Mouse (Mus musculus) midbrain, postnatal 0 days (tissue): ENCODE results near the gene Pitpnc1. TPM values are rescaled to one million over a fixed set of nuclear protein-coding genes. Genes with fewer than 3 reads are reported as not detected.

Source experiments
- ATAC-seq: fragments of 200-750 bp; cut with Nextera tagmentation; 2 replicates; pipeline ENCODE4 v1.8.0; 2017; ENCODE audit warnings: moderate number of reproducible peaks, mild to moderate bottlenecking, moderate TSS enrichment, moderate library complexity; ENCODE audit not compliant: low FRiP score
- DNase-seq: peaks from one replicate; pipeline ENCODE4 v3.0.0-alpha.2; 2015; ENCODE audit warnings: low spot score
- H3K27ac ChIP-seq: fragments of 300-500 bp; sonication (generic); 2 replicates; pipeline ENCODE4 v1.5.1; 2014; ENCODE audit warnings: low read depth, mild to moderate bottlenecking, low read length, mixed read lengths
- H3K27me3 ChIP-seq: fragments of 300-500 bp; sonication (generic); 2 replicates; pipeline ENCODE4 v1.6.1; 2014; ENCODE audit warnings: low read length, control low read depth, mixed read lengths; ENCODE audit not compliant: insufficient read depth
- H3K36me3 ChIP-seq: fragments of 300-500 bp; sonication (generic); 2 replicates; pipeline ENCODE4 v1.6.1; 2014; ENCODE audit warnings: low read length, control low read depth, mixed read lengths; ENCODE audit not compliant: insufficient read depth
- H3K4me1 ChIP-seq: fragments of 300-500 bp; sonication (generic); 2 replicates; pipeline ENCODE4 v1.6.1; 2014; ENCODE audit warnings: mild to moderate bottlenecking, control low read depth, antibody characterized with exemption, low read length, mixed read lengths; ENCODE audit not compliant: insufficient read depth
- H3K4me2 ChIP-seq: fragments of 300-500 bp; sonication (generic); 2 replicates; pipeline ENCODE4 v1.6.1; 2014; ENCODE audit warnings: low read depth, mild to moderate bottlenecking, low read length, mixed read lengths; ENCODE audit not compliant: poor library complexity, severe bottlenecking
- H3K4me3 ChIP-seq: fragments of 300-500 bp; sonication (generic); 2 replicates; pipeline ENCODE4 v1.5.1; 2014; ENCODE audit warnings: low read depth, mild to moderate bottlenecking, low read length, moderate library complexity
- H3K9ac ChIP-seq: fragments of 300-500 bp; sonication (generic); replicated peaks from 2 replicates; pipeline ENCODE4 v1.6.1; 2014; ENCODE audit warnings: mild to moderate bottlenecking, low read length, moderate library complexity, mixed read lengths; ENCODE audit not compliant: poor library complexity, severe bottlenecking
- H3K9me3 ChIP-seq: fragments of 300-500 bp; sonication (generic); 2 replicates; pipeline ENCODE4 v1.6.1; 2016; ENCODE audit warnings: low read length, control low read depth
- CTCF ChIP-seq: IDR thresholded peaks from 2 replicates; pipeline ENCODE4 v1.5.1; 2016; ENCODE audit warnings: antibody characterized with exemption, mild to moderate bottlenecking
- WGBS: fragments of 180-500 bp; shearing (Covaris S2); extraction: QIAGEN DNeasy Blood & Tissue Kit; methylation state at CpG from one replicate; pipeline ENCODE4 v1.1.7; 2014; 5-methylcytosine and 5-hydroxymethylcytosine counted together
- polyA plus RNA-seq: library from polyadenylated mRNA; unstranded; fragments of >200 nt; fragmentation: Nextera tagmentation; extraction: Ambion mirVana; gene quantifications from 2 replicates; pipeline ENCODE4 v1.2.1, GENCODE M21; 2015
- total RNA-seq: library from RNA; depleted of rRNA; stranded (reverse); fragments of >200 nt; gene quantifications from 2 replicates; pipeline ENCODE4 v1.2.3, GENCODE M21; 2014

Gene Pitpnc1
- total and polyA plus RNA-seq, 2 experiments from 2014 or later = 54.0 to 56.5 TPM

- no peak for ATAC-seq
- H3K4me1 ChIP-seq = peaks cover 9% of the 10 kb centered on the region; the same call in 1 of the 2 replicates
- no peak for TF ChIP-seq CTCF
- WGBS = 48% methylated on average over 7 of the region's 7 CpGs
- DNase-seq = peak; percentile 60
- H3K27me3 ChIP-seq = no peaks in the 10 kb centered on the region
- H3K36me3 ChIP-seq = no peaks in the 10 kb centered on the region
- no peaks in the 10 kb centered on the region for H3K9me3 ChIP-seq
- H3K4me2 ChIP-seq = no peak overlapping the region
- no peak overlapping the region for H3K4me3 ChIP-seq
- H3K27ac ChIP-seq = peak overlapping the region; percentile 55
- no peak overlapping the region for H3K9ac ChIP-seq
These were observed 114.3 kb downstream of the Pitpnc1 start for GRCm38 (mm10) chr11:107356224-107356623.

GRCm38 (mm10) chr11:107355526-107355925 is 115.0 kb downstream of the Pitpnc1 start:
- H3K9me3 ChIP-seq = no peaks in the 10 kb centered on the region
- H3K27ac ChIP-seq = peak overlapping the region; percentile 55
- DNase-seq (no peak), ATAC-seq (no peak)
- H3K4me1 ChIP-seq = peaks cover 9% of the 10 kb centered on the region; the same call in 1 of the 2 replicates
- no peaks in the 10 kb centered on the region for H3K36me3 ChIP-seq
- no peak overlapping the region for H3K4me3 ChIP-seq
- no peak overlapping the region for H3K9ac ChIP-seq
- TF ChIP-seq CTCF = no peak
- H3K27me3 ChIP-seq = no peaks in the 10 kb centered on the region
- WGBS = 26% methylated on average over 3 of the region's 3 CpGs
- no peak overlapping the region for H3K4me2 ChIP-seq

GRCm38 (mm10) chr11:107354499-107355143 is 115.9 kb downstream of the Pitpnc1 start:
- no peak overlapping the region for H3K27ac ChIP-seq

GRCm38 (mm10) chr11:107352596-107352995 is 117.9 kb downstream of the Pitpnc1 start:
- no peak overlapping the region for H3K4me3 ChIP-seq
- TF ChIP-seq CTCF = no peak
- no peak overlapping the region for H3K27ac ChIP-seq
- no peaks in the 10 kb centered on the region for H3K9me3 ChIP-seq
- WGBS = 10% methylated on average over 7 of the region's 7 CpGs
- H3K9ac ChIP-seq = no peak overlapping the region
- no peaks in the 10 kb centered on the region for H3K36me3 ChIP-seq
- no peaks in the 10 kb centered on the region for H3K27me3 ChIP-seq
- no peak for DNase-seq
- no peak overlapping the region for H3K4me2 ChIP-seq
- H3K4me1 ChIP-seq = peaks cover 9% of the 10 kb centered on the region; the same call in 1 of the 2 replicates
- ATAC-seq = no peak

More at GRCm38 (mm10) chr11:107354499-107355143, 115.9 kb downstream of the Pitpnc1 start:
- WGBS = 79% methylated on average over 8 of the region's 8 CpGs
- no peak overlapping the region for H3K4me3 ChIP-seq
- no peak overlapping the region for H3K4me2 ChIP-seq
- peaks cover 9% of the 10 kb centered on the region; the same call in 1 of the 2 replicates for H3K4me1 ChIP-seq
- no peaks in the 10 kb centered on the region for H3K9me3 ChIP-seq
- no peak for ATAC-seq
- no peaks in the 10 kb centered on the region for H3K36me3 ChIP-seq
- no peak for DNase-seq
- H3K9ac ChIP-seq = no peak overlapping the region
- TF ChIP-seq CTCF = no peak
- H3K27me3 ChIP-seq = no peaks in the 10 kb centered on the region

GRCm38 (mm10) chr11:107349756-107350155 is 120.7 kb downstream of the Pitpnc1 start:
- H3K27ac ChIP-seq = no peak overlapping the region
- no peaks in the 10 kb centered on the region for H3K9me3 ChIP-seq
- 84% methylated on average over 7 of the region's 7 CpGs for WGBS
- TF ChIP-seq CTCF = no peak
- no peaks in the 10 kb centered on the region for H3K27me3 ChIP-seq
- DNase-seq = no peak
- H3K4me1 ChIP-seq = no peaks in the 10 kb centered on the region
- H3K36me3 ChIP-seq = no peaks in the 10 kb centered on the region
- no peak overlapping the region for H3K9ac ChIP-seq
- no peak for ATAC-seq
- no peak overlapping the region for H3K4me2 ChIP-seq
- no peak overlapping the region for H3K4me3 ChIP-seq

GRCm38 (mm10) chr11:107343031-107343430 is 127.5 kb downstream of the Pitpnc1 start:
- WGBS = 69% methylated on average over 4 of the region's 4 CpGs
- H3K4me1 ChIP-seq = no peaks in the 10 kb centered on the region
- no peaks in the 10 kb centered on the region for H3K27me3 ChIP-seq

More at GRCm38 (mm10) chr11:107343031-107343430, 127.5 kb downstream of the Pitpnc1 start:
- Histone ChIP-seq H3K4me3 (no peak overlapping the region), H3K27ac (no peak overlapping the region), H3K36me3 (no peaks in the 10 kb centered on the region), H3K9ac (no peak overlapping the region), H3K9me3 (no peaks in the 10 kb centered on the region), H3K4me2 (no peak overlapping the region)
- no peak for ATAC-seq
- DNase-seq = no peak
- no peak for TF ChIP-seq CTCF
